Mouse (Mus musculus) hindbrain, embryonic 12.5 days (tissue): Measurements from ENCODE around the gene Ttyh3. TPM values are rescaled to one million over a fixed set of nuclear protein-coding genes. Genes with fewer than 3 reads are reported as not detected.

ENCODE experiments used
- ATAC-seq: fragments of 200-750 bp; cut with Nextera tagmentation; 2 replicates; pipeline ENCODE4 v1.8.0; 2017; ENCODE audit warnings: moderate TSS enrichment; ENCODE audit not compliant: low FRiP score
- H3K27ac ChIP-seq: fragments of 300-500 bp; sonication (generic); 2 replicates; pipeline ENCODE4 v1.5.1; 2016; ENCODE audit warnings: mild to moderate bottlenecking
- H3K27me3 ChIP-seq: fragments of 300-500 bp; sonication (generic); 2 replicates; pipeline ENCODE4 v1.6.1; 2016; ENCODE audit warnings: mild to moderate bottlenecking
- H3K36me3 ChIP-seq: fragments of 300-500 bp; sonication (generic); 2 replicates; pipeline ENCODE4 v1.6.1; 2016; ENCODE audit warnings: mild to moderate bottlenecking
- H3K4me1 ChIP-seq: fragments of 300-500 bp; sonication (generic); 2 replicates; pipeline ENCODE4 v1.6.1; 2016
- H3K4me2 ChIP-seq: fragments of 300-500 bp; sonication (generic); replicated peaks from 2 replicates; pipeline ENCODE4 v1.6.1; 2016; ENCODE audit warnings: mild to moderate bottlenecking
- H3K4me3 ChIP-seq: fragments of 300-500 bp; sonication (generic); 2 replicates; pipeline ENCODE4 v1.5.1; 2016; ENCODE audit warnings: mild to moderate bottlenecking
- H3K9ac ChIP-seq: fragments of 300-500 bp; sonication (generic); 2 replicates; pipeline ENCODE4 v1.6.1; 2016; ENCODE audit warnings: mild to moderate bottlenecking, moderate library complexity
- H3K9me3 ChIP-seq: fragments of 300-500 bp; sonication (generic); replicated peaks from 2 replicates; pipeline ENCODE4 v1.6.1; 2016; ENCODE audit warnings: mild to moderate bottlenecking
- WGBS: fragments of 180-500 bp; shearing (Covaris S2); methylation state at CpG from one replicate; pipeline ENCODE4 v1.1.7; 2016; 5-methylcytosine and 5-hydroxymethylcytosine counted together
- polyA plus RNA-seq: library from polyadenylated mRNA; unstranded; fragments of >200 nt; fragmentation: Nextera tagmentation; extraction: Ambion mirVana; gene quantifications from 2 replicates; pipeline ENCODE4 v1.2.1, GENCODE M21; 2016

Ttyh3 gene
- polyA plus RNA-seq, 1 experiment from 2014 or later = 83.7 TPM

DNA sequence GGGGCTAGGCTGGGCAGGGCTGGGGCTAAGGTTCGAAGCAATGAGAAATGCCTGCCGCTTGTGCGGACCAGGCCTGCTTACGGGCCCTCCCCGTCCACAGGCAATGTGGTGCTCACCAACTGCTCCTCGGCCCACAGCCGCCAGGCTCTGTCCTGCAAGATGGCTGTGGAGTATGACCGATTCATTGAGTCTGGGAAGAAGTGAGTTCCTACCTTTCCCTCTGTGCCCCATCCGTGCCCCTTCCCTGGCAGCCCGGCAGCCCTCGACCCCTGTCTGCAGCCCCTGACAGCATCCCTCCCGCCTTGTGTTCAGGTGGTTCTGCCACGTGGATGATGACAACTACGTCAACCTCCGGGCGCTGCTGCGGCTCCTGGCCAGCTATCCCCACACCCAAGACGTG is 36.6 kb downstream of the Ttyh3 start:
- H3K27me3 ChIP-seq = peaks cover 24% of the 10 kb centered on the region
- H3K4me2 ChIP-seq = peak overlapping the region; percentile 74
- peak overlapping the region; percentile 85 for H3K9ac ChIP-seq
- WGBS = 32% methylated on average over 18 of the region's 18 CpGs
- no peak for ATAC-seq
- H3K27ac ChIP-seq = peak overlapping the region; percentile 96
- H3K4me3 ChIP-seq = peak overlapping the region; percentile 64
- no peaks in the 10 kb centered on the region for H3K9me3 ChIP-seq
- peaks cover 21% of the 10 kb centered on the region for H3K36me3 ChIP-seq
- peaks cover 58% of the 10 kb centered on the region for H3K4me1 ChIP-seq

DNA sequence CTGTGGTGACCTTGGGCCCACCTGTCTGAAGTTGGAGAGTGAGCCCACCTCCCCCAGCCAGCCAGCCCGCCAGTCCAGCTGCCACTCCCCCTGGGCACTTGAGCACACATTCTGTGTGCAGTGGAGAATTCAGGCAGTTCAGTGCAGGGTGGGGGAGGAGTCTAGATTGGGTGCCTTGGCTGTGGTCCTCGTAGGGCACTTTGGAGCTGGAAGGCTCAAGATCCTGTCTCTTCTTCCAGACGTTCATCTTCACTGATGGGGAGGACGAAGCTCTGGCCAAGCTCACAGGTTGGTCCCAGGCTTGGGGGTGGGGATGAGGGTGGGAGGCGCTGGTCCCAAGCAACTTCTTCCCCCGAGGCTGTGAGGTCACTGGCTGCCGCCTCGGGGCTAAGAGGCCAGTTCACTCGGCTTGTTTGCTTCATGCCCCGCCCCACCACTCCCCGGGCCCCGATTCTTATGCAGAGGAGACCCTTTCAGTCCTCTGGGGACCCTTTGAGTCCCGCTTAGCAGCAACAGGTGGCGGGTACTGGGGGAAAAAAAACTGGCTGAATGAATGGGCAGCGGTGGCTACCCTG is 37.1 kb downstream of the Ttyh3 start:
- Histone ChIP-seq H3K4me3 (peak overlapping the region; percentile 64), H3K27me3 (peaks cover 24% of the 10 kb centered on the region), H3K9ac (peak overlapping the region; percentile 85), H3K27ac (peak overlapping the region; percentile 96), H3K4me2 (peak overlapping the region; percentile 74), H3K4me1 (peaks cover 63% of the 10 kb centered on the region), H3K9me3 (no peaks in the 10 kb centered on the region), H3K36me3 (peaks cover 21% of the 10 kb centered on the region)
- ATAC-seq = peak; percentile 24; the same call in 1 of the 2 replicates
- WGBS = 9% methylated on average over 15 of the region's 15 CpGs

DNA sequence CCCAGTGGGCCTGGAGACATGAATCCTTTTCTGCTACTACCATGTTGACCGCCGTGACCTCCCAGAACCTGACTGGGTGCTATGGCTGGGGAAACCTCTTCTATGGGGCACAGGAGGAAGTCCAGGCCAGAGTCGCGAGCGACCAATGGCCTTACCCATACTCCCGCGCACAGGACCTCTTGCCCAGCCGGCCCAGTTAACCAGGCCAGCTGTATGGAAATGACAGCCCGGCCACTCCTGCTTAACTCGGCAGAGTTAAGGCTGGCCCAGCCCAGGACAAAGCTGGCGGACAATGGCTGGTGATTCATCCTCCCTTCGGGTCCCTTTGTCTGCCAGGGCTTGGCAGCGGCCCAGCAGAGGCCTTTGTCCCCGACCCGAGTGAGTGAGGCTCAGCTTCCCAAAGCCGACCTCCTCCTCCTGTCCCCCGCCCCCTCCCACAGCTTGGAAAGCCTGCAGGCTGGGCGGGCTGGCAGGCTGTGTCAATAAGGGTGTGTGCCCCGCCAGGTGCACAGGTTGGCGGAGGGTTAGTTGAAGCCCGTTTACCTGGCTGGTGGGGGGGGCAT is 37.7 kb downstream of the Ttyh3 start:
- Histone ChIP-seq H3K27ac (peak overlapping the region; percentile 96), H3K4me1 (peaks cover 69% of the 10 kb centered on the region), H3K4me2 (peak overlapping the region; percentile 74), H3K36me3 (peaks cover 21% of the 10 kb centered on the region), H3K27me3 (peaks cover 28% of the 10 kb centered on the region), H3K9me3 (no peaks in the 10 kb centered on the region), H3K4me3 (peak overlapping the region; percentile 64), H3K9ac (peak overlapping the region; percentile 85)
- ATAC-seq = peak; percentile 59
- WGBS = 8% methylated on average over 21 of the region's 21 CpGs

DNA sequence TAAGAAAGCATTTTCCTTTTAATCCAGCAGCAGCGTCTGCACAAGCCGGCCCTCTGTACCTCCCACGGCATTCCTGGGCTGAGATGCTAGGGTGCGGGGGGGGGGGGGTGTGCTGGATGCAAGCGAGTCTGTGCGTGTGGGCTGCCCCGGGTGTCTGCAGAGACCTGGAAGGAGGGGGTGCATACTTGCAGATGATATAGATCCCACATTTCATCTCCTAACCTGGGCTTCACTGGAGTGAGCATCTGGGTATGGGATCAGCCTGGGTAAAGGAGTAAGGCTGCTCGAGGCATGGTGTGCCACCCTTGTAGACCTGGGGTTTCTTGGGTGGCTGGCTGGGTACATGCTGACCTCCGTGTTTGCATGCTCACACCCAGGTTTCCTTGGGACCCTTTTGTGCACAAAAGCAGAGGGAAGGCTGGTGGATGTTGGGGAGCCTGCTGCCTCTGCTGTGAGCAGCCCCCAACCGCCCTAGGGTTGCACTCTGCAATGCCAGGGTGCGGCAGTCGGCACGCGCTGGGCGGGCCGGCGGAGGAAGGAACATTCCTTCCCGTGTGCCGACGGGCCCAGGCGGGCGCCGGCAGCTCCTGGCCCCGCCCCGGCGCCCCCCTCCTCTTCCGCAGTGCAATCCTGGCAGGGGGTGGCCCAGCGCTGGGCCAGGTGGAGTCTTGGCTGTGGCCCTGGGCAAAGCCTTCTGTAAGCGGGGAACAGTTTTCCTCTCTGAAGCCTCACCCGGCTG is 38.4 kb downstream of the Ttyh3 start:
- peak; percentile 11 for ATAC-seq
- 2% methylated on average over 29 of the region's 30 CpGs for WGBS
- H3K9ac ChIP-seq = peak overlapping the region; percentile 85
- H3K4me2 ChIP-seq = peak overlapping the region; percentile 74
- peak overlapping the region; percentile 96 for H3K27ac ChIP-seq
- peaks cover 76% of the 10 kb centered on the region for H3K4me1 ChIP-seq
- H3K36me3 ChIP-seq = peaks cover 21% of the 10 kb centered on the region
- no peaks in the 10 kb centered on the region for H3K9me3 ChIP-seq
- peaks cover 29% of the 10 kb centered on the region for H3K27me3 ChIP-seq
- peak overlapping the region; percentile 64 for H3K4me3 ChIP-seq

DNA sequence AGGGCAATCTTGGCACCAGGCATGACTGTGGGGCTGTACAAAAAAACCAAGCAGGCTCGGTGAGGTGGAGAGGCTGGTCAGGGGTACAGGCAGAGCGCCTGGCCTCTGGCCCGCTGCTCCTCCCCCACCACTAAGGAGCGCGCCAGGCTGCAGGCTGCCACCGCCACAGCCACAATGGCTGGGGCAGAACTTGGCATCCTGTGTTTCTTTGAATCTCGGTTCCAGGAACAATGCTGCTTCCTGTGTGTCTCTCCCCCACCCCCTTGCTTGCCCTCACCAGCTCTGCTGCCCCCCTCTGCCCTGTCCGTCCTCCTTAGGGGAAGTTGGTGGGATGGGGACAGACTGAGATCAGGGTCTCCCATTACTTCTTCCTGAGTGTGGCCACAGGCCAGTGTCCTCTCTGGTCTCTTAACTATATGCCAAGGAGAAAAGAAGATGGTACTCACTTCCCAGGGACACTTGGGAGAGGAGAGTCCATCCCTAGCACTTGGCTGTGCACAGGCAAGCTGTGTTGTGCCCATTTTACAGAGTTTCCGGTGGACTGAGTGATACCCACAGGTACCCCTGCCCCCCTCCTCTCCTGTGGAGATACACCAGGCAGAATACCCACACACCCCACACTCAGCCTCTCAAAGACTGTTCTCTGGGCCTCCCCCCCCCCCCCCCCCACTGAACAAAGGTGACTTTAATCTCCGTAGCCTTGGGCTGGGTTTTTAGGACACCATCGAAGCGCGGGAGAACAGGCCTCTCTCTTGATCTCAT is 39.1 kb downstream of the Ttyh3 start:
- WGBS = 10% methylated on average over 13 of the region's 13 CpGs
- H3K4me1 ChIP-seq = peaks cover 81% of the 10 kb centered on the region
- H3K27me3 ChIP-seq = peaks cover 37% of the 10 kb centered on the region
- peak overlapping the region; percentile 64 for H3K4me3 ChIP-seq
- H3K36me3 ChIP-seq = peaks cover 21% of the 10 kb centered on the region
- no peaks in the 10 kb centered on the region for H3K9me3 ChIP-seq
- peak overlapping the region; percentile 96 for H3K27ac ChIP-seq
- peak overlapping the region; percentile 85 for H3K9ac ChIP-seq
- ATAC-seq = no peak
- peak overlapping the region; percentile 74 for H3K4me2 ChIP-seq

DNA sequence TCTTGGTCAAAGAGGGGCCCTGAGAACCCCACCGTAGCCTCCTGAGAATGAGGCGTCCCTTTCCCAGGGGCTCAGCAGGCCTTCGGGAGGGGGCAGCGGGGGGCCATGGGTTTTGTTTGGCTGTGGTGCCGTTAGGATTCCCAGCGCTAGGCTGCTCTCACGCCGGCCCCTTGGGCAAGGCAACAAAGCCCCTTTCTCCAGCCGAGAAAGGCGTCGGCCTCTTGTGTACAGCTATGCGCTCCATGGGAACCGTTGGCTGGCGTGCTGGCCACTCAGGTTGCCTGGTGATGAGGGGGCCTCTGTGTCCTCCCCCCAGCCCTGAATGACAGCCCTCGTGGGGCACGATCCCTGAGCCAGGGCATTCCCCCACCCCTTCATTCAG is 40.2 kb downstream of the Ttyh3 start:
- Histone ChIP-seq H3K27ac (peak overlapping the region; percentile 96), H3K9ac (peak overlapping the region; percentile 85), H3K9me3 (no peaks in the 10 kb centered on the region), H3K27me3 (peaks cover 37% of the 10 kb centered on the region), H3K4me1 (peaks cover 81% of the 10 kb centered on the region), H3K4me2 (peak overlapping the region; percentile 74), H3K36me3 (peaks cover 12% of the 10 kb centered on the region), H3K4me3 (peak overlapping the region; percentile 64)
- WGBS = 1% methylated on average over 16 of the region's 16 CpGs
- ATAC-seq = peak; percentile 28

DNA sequence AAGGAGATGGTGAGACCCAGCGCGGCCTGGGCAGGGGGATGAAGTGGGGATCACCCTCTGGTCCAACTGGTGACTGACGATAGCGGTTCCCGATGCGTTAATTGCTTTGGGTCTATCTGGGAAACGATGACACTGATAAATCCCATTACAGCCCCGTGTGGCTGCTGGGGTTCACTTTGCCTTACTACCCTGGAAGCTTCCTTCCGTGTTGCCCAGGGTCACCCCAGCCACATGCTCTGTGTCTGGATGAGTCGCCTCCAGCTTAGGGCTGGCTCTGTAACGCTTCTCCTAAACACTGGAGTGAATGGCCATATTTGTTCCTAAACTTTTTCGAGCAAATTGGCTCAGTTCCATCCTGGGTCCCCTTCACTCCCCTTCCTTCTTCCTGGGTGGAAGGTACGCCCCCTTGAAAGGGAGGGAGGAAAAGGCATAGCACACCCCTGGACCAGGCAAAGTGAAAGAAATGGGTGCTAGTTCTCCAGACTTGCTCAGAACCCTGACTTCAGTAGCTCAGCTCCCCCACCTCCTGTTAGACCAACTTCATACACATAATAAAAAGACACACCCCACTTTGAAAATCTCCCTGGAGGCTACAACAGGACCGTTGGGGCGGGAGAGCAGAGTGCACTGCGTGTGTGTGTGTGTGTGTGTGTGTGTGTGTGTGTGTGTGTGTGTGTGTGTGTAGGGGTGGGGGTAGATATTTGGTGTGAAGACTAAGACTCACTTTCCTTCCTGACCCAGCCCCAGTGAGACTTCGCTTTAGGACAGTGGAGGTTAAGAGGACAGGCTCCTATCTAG is 40.8 kb downstream of the Ttyh3 start:
- H3K4me2 ChIP-seq = peak overlapping the region; percentile 74
- peak overlapping the region; percentile 85 for H3K9ac ChIP-seq
- peak overlapping the region; percentile 96 for H3K27ac ChIP-seq
- H3K27me3 ChIP-seq = peaks cover 37% of the 10 kb centered on the region
- no peaks in the 10 kb centered on the region for H3K9me3 ChIP-seq
- peaks cover 79% of the 10 kb centered on the region for H3K4me1 ChIP-seq
- no peak for ATAC-seq
- H3K4me3 ChIP-seq = peak overlapping the region; percentile 64
- peaks cover 6% of the 10 kb centered on the region; the same call in 1 of the 2 replicates for H3K36me3 ChIP-seq
- WGBS = 1% methylated on average over 17 of the region's 17 CpGs

DNA sequence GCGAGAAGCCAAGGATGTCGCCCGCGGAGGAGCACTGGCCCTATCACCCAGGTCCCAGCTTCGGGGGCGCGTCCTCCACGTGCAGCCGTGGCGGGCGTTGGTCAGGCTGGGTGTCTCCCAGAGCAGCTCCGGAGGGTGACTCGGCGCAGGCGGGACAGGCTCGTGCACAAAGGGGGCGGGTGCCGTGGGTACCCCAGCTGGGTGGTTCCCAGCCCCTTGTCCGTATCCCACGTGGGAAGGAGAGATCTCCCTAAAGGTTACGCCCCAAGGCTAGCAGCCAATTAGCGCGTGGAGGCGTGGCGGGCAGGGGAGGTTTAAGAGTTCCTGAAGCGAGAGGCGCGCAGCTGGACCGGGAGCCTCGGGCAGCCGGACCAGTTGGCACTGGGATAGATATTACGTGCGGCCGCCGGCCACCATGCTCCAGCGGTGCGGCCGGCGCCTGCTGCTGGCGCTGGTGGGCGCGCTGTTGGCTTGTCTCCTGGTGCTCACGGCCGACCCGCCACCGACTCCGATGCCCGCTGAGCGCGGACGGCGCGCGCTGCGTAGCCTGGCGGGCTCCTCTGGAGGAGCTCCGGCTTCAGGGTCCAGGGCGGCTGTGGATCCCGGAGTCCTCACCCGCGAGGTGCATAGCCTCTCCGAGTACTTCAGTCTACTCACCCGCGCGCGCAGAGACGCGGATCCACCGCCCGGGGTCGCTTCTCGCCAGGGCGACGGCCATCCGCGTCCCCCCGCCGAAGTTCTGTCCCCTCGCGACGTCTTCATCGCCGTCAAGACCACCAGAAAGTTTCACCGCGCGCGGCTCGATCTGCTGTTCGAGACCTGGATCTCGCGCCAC is 41.6 kb downstream of the Ttyh3 start, which contains the start of gene Lfng:
Gene Lfng, plus strand, starts transcription at position 320 of the 835 bp plus-strand sequence.
- H3K27me3 ChIP-seq = peaks cover 37% of the 10 kb centered on the region

DNA sequence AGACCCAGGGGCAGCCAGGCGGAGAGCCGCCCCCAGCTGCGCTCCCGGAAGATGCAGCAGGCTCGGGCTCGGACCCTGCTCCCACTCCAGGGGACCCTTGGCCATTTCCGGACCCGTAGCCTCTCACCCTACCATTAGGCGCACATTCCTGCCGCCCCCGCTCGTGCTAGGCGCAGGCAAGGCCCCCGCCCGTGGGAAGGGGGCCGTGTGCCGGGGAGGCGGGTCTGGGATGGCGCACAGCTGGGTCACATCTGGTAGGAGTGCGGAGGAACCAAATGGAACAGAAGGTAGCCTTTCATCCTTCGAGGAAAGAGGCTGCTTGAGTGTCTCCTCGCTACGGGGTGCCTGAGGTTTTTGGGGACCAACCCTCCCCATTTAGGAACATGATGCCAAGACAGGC is 42.4 kb downstream of the Ttyh3 start:
- H3K4me2 ChIP-seq = peak overlapping the region; percentile 74
- H3K9ac ChIP-seq = peak overlapping the region; percentile 85
- peaks cover 32% of the 10 kb centered on the region for H3K27me3 ChIP-seq
- H3K4me1 ChIP-seq = peaks cover 73% of the 10 kb centered on the region
- H3K36me3 ChIP-seq = no peaks in the 10 kb centered on the region
- H3K9me3 ChIP-seq = no peaks in the 10 kb centered on the region
- WGBS = under 1% methylated on average over 23 of the region's 23 CpGs
- no peak for ATAC-seq
- H3K4me3 ChIP-seq = peak overlapping the region; percentile 64
- H3K27ac ChIP-seq = no peak overlapping the region; the same call in 1 of the 2 replicates

More for the DNA sequence above, 41.6 kb downstream of the Ttyh3 start, which contains the start of gene Lfng:
- peak within 1 kb of the TSS; percentile 85 for H3K9ac ChIP-seq
- H3K9me3 ChIP-seq = no peaks in the 10 kb centered on the region
- H3K4me2 ChIP-seq = peak within 1 kb of the TSS; percentile 74
- ATAC-seq = peak; percentile 57
- H3K4me3 ChIP-seq = peak within 1 kb of the TSS; percentile 64
- under 1% methylated on average over 90 of the region's 91 CpGs for WGBS
- H3K36me3 ChIP-seq = no peaks in the 10 kb centered on the region
- peak within 1 kb of the TSS; percentile 96 for H3K27ac ChIP-seq
- peaks cover 73% of the 10 kb centered on the region for H3K4me1 ChIP-seq

DNA sequence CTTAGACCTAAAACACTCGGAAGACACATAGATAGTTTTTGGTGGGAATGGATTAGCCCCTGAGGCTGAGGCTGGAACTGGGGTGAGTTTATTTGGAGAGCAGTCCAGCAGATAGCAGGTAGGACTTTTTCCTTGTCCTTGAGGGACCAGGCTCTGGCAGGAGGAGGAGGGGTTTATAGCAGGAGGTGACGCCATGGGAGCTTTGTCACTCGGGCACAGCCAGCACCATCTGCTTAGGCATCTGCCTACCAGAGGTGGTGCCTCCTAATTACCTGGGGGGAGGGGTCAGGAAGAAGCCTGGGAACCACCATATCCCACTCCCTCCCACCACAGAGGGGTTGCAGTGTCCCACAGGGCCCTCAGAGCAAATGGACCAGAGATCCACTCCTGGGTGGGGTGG is 43.6 kb downstream of the Ttyh3 start:
- 32% methylated on average over 3 of the region's 3 CpGs for WGBS
- 0 out of 2 replicates have a peak overlapping the region, but pooled peaks have one; percentile 74 for H3K4me2 ChIP-seq
- peaks cover 61% of the 10 kb centered on the region for H3K4me1 ChIP-seq
- ATAC-seq = no peak
- no peak overlapping the region for H3K9ac ChIP-seq
- no peak overlapping the region for H3K4me3 ChIP-seq
- peaks cover 32% of the 10 kb centered on the region for H3K27me3 ChIP-seq
- no peak overlapping the region for H3K27ac ChIP-seq
- no peaks in the 10 kb centered on the region for H3K9me3 ChIP-seq
- H3K36me3 ChIP-seq = no peaks in the 10 kb centered on the region

DNA sequence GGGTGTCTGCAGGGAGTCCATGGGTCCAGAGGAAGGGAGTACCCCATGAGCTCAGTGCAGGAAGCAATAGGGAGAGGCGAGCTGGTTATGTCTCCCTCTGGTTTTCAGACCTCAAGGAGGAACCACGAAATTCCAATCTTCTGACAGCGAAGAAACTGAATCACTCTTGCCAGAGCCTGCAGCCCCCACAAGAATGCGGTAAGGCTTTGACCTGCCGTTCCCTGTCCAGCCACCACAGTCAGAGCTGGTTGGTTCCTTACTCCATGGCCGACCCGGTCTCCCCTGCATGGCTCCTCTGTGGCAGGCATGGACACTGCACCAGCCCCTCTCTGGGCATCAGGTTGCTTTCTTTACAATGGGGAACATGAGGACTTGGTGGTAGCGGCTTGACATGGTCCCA is 44.4 kb downstream of the Ttyh3 start:
- Histone ChIP-seq H3K4me2 (no peak overlapping the region), H3K36me3 (no peaks in the 10 kb centered on the region), H3K27me3 (peaks cover 26% of the 10 kb centered on the region), H3K9ac (no peak overlapping the region), H3K27ac (no peak overlapping the region), H3K4me3 (no peak overlapping the region), H3K4me1 (peaks cover 57% of the 10 kb centered on the region), H3K9me3 (no peaks in the 10 kb centered on the region)
- WGBS = 69% methylated on average over 8 of the region's 8 CpGs
- ATAC-seq = no peak
